Mouse (Mus musculus) midbrain, embryonic 10.5 days (tissue): ENCODE measurements around the gene Cgas. TPM values are rescaled to one million over a fixed set of nuclear protein-coding genes. Genes with fewer than 3 reads are reported as not detected.

Experiments
- DNase-seq: peaks from one replicate; pipeline ENCODE4 v3.0.0-alpha.2; 2017; ENCODE audit warnings: low spot score
- H3K27ac ChIP-seq: fragments of 300-500 bp; sonication (generic); replicated peaks from 2 replicates; pipeline ENCODE4 v1.5.1; 2016; ENCODE audit warnings: mild to moderate bottlenecking
- H3K27me3 ChIP-seq: fragments of 300-500 bp; sonication (generic); 2 replicates; pipeline ENCODE4 v1.6.1; 2016; ENCODE audit warnings: low read depth, mild to moderate bottlenecking; ENCODE audit not compliant: poor library complexity, severe bottlenecking
- H3K36me3 ChIP-seq: fragments of 300-500 bp; sonication (generic); 2 replicates; pipeline ENCODE4 v1.6.1; 2016; ENCODE audit warnings: mild to moderate bottlenecking, moderate library complexity
- H3K4me1 ChIP-seq: fragments of 300-500 bp; sonication (generic); 2 replicates; pipeline ENCODE4 v1.6.1; 2016
- H3K4me3 ChIP-seq: fragments of 300-500 bp; sonication (generic); 2 replicates; pipeline ENCODE4 v1.5.1; 2016; ENCODE audit warnings: mild to moderate bottlenecking, moderate library complexity
- H3K9me3 ChIP-seq: fragments of 300-500 bp; sonication (generic); replicated peaks from 2 replicates; pipeline ENCODE4 v1.6.1; 2016; ENCODE audit warnings: mild to moderate bottlenecking
- WGBS: fragments of 180-500 bp; shearing (Covaris S2); methylation state at CpG from one replicate; pipeline ENCODE4 v1.1.7; 2016; 5-methylcytosine and 5-hydroxymethylcytosine counted together
- polyA plus RNA-seq: library from polyadenylated mRNA; unstranded; fragments of >200 nt; fragmentation: Nextera tagmentation; extraction: Ambion mirVana; gene quantifications from 2 replicates; pipeline ENCODE4 v1.2.1, GENCODE M21; 2016

Cgas gene
- polyA plus RNA-seq, 1 experiment from 2014 or later: 0.30 TPM

GRCm38 (mm10) chr9:78447606-78447972 is 4.6 kb upstream of the Cgas start:
- peak overlapping the region; percentile 87 for H3K27ac ChIP-seq
- peaks cover 21% of the 10 kb centered on the region for H3K4me1 ChIP-seq
- 32% methylated on average over 9 of the region's 9 CpGs for WGBS
- H3K9me3 ChIP-seq: no peaks in the 10 kb centered on the region
- DNase-seq: no peak
- peaks cover 25% of the 10 kb centered on the region for H3K36me3 ChIP-seq
- H3K4me3 ChIP-seq: peak overlapping the region; percentile 79
- peaks cover 50% of the 10 kb centered on the region for H3K27me3 ChIP-seq

- Histone ChIP-seq H3K36me3 (no peaks in the 10 kb centered on the region), H3K9me3 (no peaks in the 10 kb centered on the region), H3K4me1 (peaks cover 11% of the 10 kb centered on the region), H3K27me3 (peaks cover 87% of the 10 kb centered on the region), H3K27ac (no peak overlapping the region), H3K4me3 (peak overlapping the region; percentile 53)
- WGBS: 3% methylated on average over 9 of the region's 9 CpGs
- no peak for DNase-seq
Observed at GRCm38 (mm10) chr9:78442237-78442578, 829 bp downstream of the Cgas start.

- no peak for DNase-seq
- Histone ChIP-seq H3K27me3 (peaks cover 59% of the 10 kb centered on the region), H3K4me1 (peaks cover 11% of the 10 kb centered on the region), H3K4me3 (no peak overlapping the region), H3K27ac (no peak overlapping the region), H3K9me3 (no peaks in the 10 kb centered on the region), H3K36me3 (no peaks in the 10 kb centered on the region)
- 68% methylated on average over 5 of the region's 5 CpGs for WGBS
Observed at GRCm38 (mm10) chr9:78439426-78439825, 3.6 kb downstream of the Cgas start.

- no peak for DNase-seq
- Histone ChIP-seq H3K27ac (no peak overlapping the region), H3K36me3 (no peaks in the 10 kb centered on the region), H3K4me3 (no peak overlapping the region), H3K4me1 (peaks cover 4% of the 10 kb centered on the region), H3K9me3 (no peaks in the 10 kb centered on the region), H3K27me3 (peaks cover 18% of the 10 kb centered on the region)
- WGBS: 88% methylated on average over 5 of the region's 5 CpGs
Observed at GRCm38 (mm10) chr9:78432471-78432870, 10.6 kb downstream of the Cgas start.

- H3K27me3 ChIP-seq: peaks cover 18% of the 10 kb centered on the region
- no peaks in the 10 kb centered on the region for H3K36me3 ChIP-seq
- DNase-seq: no peak
- no peak overlapping the region for H3K4me3 ChIP-seq
- no peak overlapping the region for H3K27ac ChIP-seq
- peaks cover 6% of the 10 kb centered on the region for H3K4me1 ChIP-seq
- no peaks in the 10 kb centered on the region for H3K9me3 ChIP-seq
- WGBS: 87% methylated on average over 6 of the region's 6 CpGs
Observed at GRCm38 (mm10) chr9:78430486-78430885, 12.6 kb downstream of the Cgas start.

- Histone ChIP-seq H3K4me3 (no peak overlapping the region), H3K27ac (no peak overlapping the region; the same call in 1 of the 2 replicates), H3K27me3 (peaks cover 18% of the 10 kb centered on the region), H3K9me3 (no peaks in the 10 kb centered on the region), H3K36me3 (no peaks in the 10 kb centered on the region), H3K4me1 (peaks cover 6% of the 10 kb centered on the region)
- DNase-seq: no peak
- 62% methylated on average over 2 of the region's 2 CpGs for WGBS
Observed at GRCm38 (mm10) chr9:78429551-78429950, 13.5 kb downstream of the Cgas start.

- H3K36me3 ChIP-seq: no peaks in the 10 kb centered on the region
- DNase-seq: no peak
- peaks cover 18% of the 10 kb centered on the region for H3K27me3 ChIP-seq
- H3K4me3 ChIP-seq: no peak overlapping the region
- peak overlapping the region; percentile 17; the same call in 1 of the 2 replicates for H3K27ac ChIP-seq
- H3K4me1 ChIP-seq: peaks cover 6% of the 10 kb centered on the region
- H3K9me3 ChIP-seq: no peaks in the 10 kb centered on the region
- 84% methylated on average over 4 of the region's 4 CpGs for WGBS
Observed at GRCm38 (mm10) chr9:78428870-78429432, 14.1 kb downstream of the Cgas start.

- no peaks in the 10 kb centered on the region for H3K36me3 ChIP-seq
- H3K27me3 ChIP-seq: peaks cover 18% of the 10 kb centered on the region
- WGBS: 84% methylated on average over 6 of the region's 6 CpGs
- no peaks in the 10 kb centered on the region for H3K9me3 ChIP-seq
- no peak for DNase-seq
- H3K4me1 ChIP-seq: peaks cover 6% of the 10 kb centered on the region
- H3K4me3 ChIP-seq: no peak overlapping the region
- no peak overlapping the region for H3K27ac ChIP-seq
Observed at GRCm38 (mm10) chr9:78428185-78428584, 14.9 kb downstream of the Cgas start.

GRCm38 (mm10) chr9:78427362-78427781 is 15.7 kb downstream of the Cgas start:
- no peak for DNase-seq
- 23% methylated on average over 27 of the region's 27 CpGs for WGBS
- peaks cover 18% of the 10 kb centered on the region for H3K27me3 ChIP-seq
- peaks cover 6% of the 10 kb centered on the region for H3K4me1 ChIP-seq
- H3K27ac ChIP-seq: peak overlapping the region; percentile 38; the same call in 1 of the 2 replicates
- H3K36me3 ChIP-seq: no peaks in the 10 kb centered on the region
- H3K4me3 ChIP-seq: peak overlapping the region; percentile 48
- no peaks in the 10 kb centered on the region for H3K9me3 ChIP-seq

- peaks cover 18% of the 10 kb centered on the region for H3K27me3 ChIP-seq
- WGBS: 91% methylated on average over 7 of the region's 7 CpGs
- no peaks in the 10 kb centered on the region for H3K4me1 ChIP-seq
- H3K27ac ChIP-seq: no peak overlapping the region
- no peak for DNase-seq
- H3K4me3 ChIP-seq: no peak overlapping the region
- no peaks in the 10 kb centered on the region for H3K9me3 ChIP-seq
- no peaks in the 10 kb centered on the region for H3K36me3 ChIP-seq
Observed at GRCm38 (mm10) chr9:78401596-78401995, 41.4 kb downstream of the Cgas start.

GRCm38 (mm10) chr9:78400570-78400969 is 42.5 kb downstream of the Cgas start:
- no peaks in the 10 kb centered on the region for H3K9me3 ChIP-seq
- H3K4me1 ChIP-seq: peaks cover 7% of the 10 kb centered on the region
- H3K36me3 ChIP-seq: no peaks in the 10 kb centered on the region
- DNase-seq: no peak
- no peak overlapping the region for H3K27ac ChIP-seq
- WGBS: 84% methylated on average over 5 of the region's 5 CpGs
- H3K4me3 ChIP-seq: no peak overlapping the region
- peaks cover 28% of the 10 kb centered on the region for H3K27me3 ChIP-seq

- no peak for DNase-seq
- peaks cover 68% of the 10 kb centered on the region for H3K27me3 ChIP-seq
- H3K4me1 ChIP-seq: peaks cover 11% of the 10 kb centered on the region
- no peak overlapping the region for H3K4me3 ChIP-seq
- H3K36me3 ChIP-seq: no peaks in the 10 kb centered on the region
- WGBS: 68% methylated on average over 9 of the region's 9 CpGs
- no peak overlapping the region for H3K27ac ChIP-seq
- H3K9me3 ChIP-seq: no peaks in the 10 kb centered on the region
Observed at GRCm38 (mm10) chr9:78396517-78396916, 46.5 kb downstream of the Cgas start.

GRCm38 (mm10) chr9:78395630-78396351 is 47.2 kb downstream of the Cgas start, which contains the start of gene Ddx43:
Gene Ddx43, plus strand, starts transcription at chr9:78395777.
- H3K36me3 ChIP-seq: no peaks in the 10 kb centered on the region
- peaks cover 11% of the 10 kb centered on the region for H3K4me1 ChIP-seq
- H3K27me3 ChIP-seq: peaks cover 68% of the 10 kb centered on the region
- WGBS: 4% methylated on average over 81 of the region's 93 CpGs
- peak within 1 kb of the TSS; percentile 44 for H3K4me3 ChIP-seq
- peak; percentile 81 for DNase-seq
- no peak within 1 kb of the TSS; the same call in 1 of the 2 replicates for H3K27ac ChIP-seq
- no peaks in the 10 kb centered on the region for H3K9me3 ChIP-seq
